Mouse (Mus musculus) lung, postnatal 0 days (tissue): ENCODE results near the gene Fshr. TPM values are rescaled to one million over a fixed set of nuclear protein-coding genes. Genes with fewer than 3 reads are reported as not detected.

Source experiments
- ATAC-seq: fragments of 200-750 bp; cut with Nextera tagmentation; 2 replicates; pipeline ENCODE4 v1.8.0; 2017; ENCODE audit warnings: moderate library complexity
- DNase-seq: peaks from one replicate; pipeline ENCODE4 v3.0.0-alpha.2; 2016; ENCODE audit warnings: low spot score
- H3K27ac ChIP-seq: fragments of 300-500 bp; sonication (generic); 2 replicates; pipeline ENCODE4 v1.5.1; 2014; ENCODE audit warnings: antibody characterized with exemption, mild to moderate bottlenecking, low read length, mixed read lengths
- H3K27me3 ChIP-seq: fragments of 300-500 bp; sonication (generic); replicated peaks from 2 replicates; pipeline ENCODE4 v1.6.1; 2014; ENCODE audit warnings: low read length, mixed read lengths; ENCODE audit not compliant: insufficient read depth
- H3K36me3 ChIP-seq: fragments of 300-500 bp; sonication (generic); 2 replicates; pipeline ENCODE4 v1.6.1; 2014; ENCODE audit warnings: low read length, mixed read lengths; ENCODE audit not compliant: insufficient read depth
- H3K4me1 ChIP-seq: fragments of 300-500 bp; sonication (generic); 2 replicates; pipeline ENCODE4 v1.6.1; 2014; ENCODE audit warnings: antibody characterized with exemption, low read depth, low read length, mixed read lengths; ENCODE audit not compliant: insufficient read depth
- H3K4me2 ChIP-seq: fragments of 300-500 bp; sonication (generic); replicated peaks from 2 replicates; pipeline ENCODE4 v1.6.1; 2014; ENCODE audit warnings: low read depth, mild to moderate bottlenecking, low read length, moderate library complexity, mixed read lengths
- H3K4me3 ChIP-seq: fragments of 300-500 bp; sonication (generic); 2 replicates; pipeline ENCODE4 v1.5.1; 2014; ENCODE audit warnings: low read depth, low read length
- H3K9ac ChIP-seq: fragments of 300-500 bp; sonication (generic); replicated peaks from 2 replicates; pipeline ENCODE4 v1.6.1; 2014; ENCODE audit warnings: low read depth, mild to moderate bottlenecking
- H3K9me3 ChIP-seq: fragments of 300-500 bp; sonication (generic); 2 replicates; pipeline ENCODE4 v1.6.1; 2016; ENCODE audit warnings: low read length, mixed read lengths
- CTCF ChIP-seq: IDR thresholded peaks from 2 replicates; pipeline ENCODE4 v1.5.1; 2016; ENCODE audit warnings: antibody characterized with exemption, mild to moderate bottlenecking
- EP300 ChIP-seq: IDR thresholded peaks from 2 replicates; pipeline ENCODE4 v1.6.1; 2016; ENCODE audit warnings: antibody characterized with exemption, mild to moderate bottlenecking, control low read depth
- WGBS: fragments of 180-500 bp; shearing (Covaris S2); extraction: QIAGEN DNeasy Blood & Tissue Kit; methylation state at CpG from one replicate; pipeline ENCODE4 v1.1.7; 2014; 5-methylcytosine and 5-hydroxymethylcytosine counted together
- polyA plus RNA-seq: library from polyadenylated mRNA; unstranded; fragments of >200 nt; fragmentation: Nextera tagmentation; extraction: Ambion mirVana; gene quantifications from 2 replicates; pipeline ENCODE4 v1.2.1, GENCODE M21; 2015

Gene Fshr
- polyA plus RNA-seq, 1 experiment from 2014 or later, result not detected

- ATAC-seq (no peak), DNase-seq (no peak)
- Histone ChIP-seq H3K36me3 (no peaks in the 10 kb centered on the region), H3K4me2 (no peak overlapping the region), H3K9ac (no peak overlapping the region), H3K27me3 (no peaks in the 10 kb centered on the region), H3K27ac (no peak overlapping the region), H3K4me3 (no peak overlapping the region), H3K4me1 (no peaks in the 10 kb centered on the region), H3K9me3 (no peaks in the 10 kb centered on the region)
- no peak for TF ChIP-seq CTCF
- TF ChIP-seq EP300, result no peak
- WGBS, result 43% methylated on average over 3 of the region's 3 CpGs
These were observed 154.5 kb downstream of the Fshr start for GRCm38 (mm10) chr17:89046016-89046415.

GRCm38 (mm10) chr17:89036723-89037122, 163.8 kb downstream of the Fshr start:
- no peak for TF ChIP-seq EP300
- TF ChIP-seq CTCF, result no peak
- Histone ChIP-seq H3K9me3 (no peaks in the 10 kb centered on the region), H3K36me3 (no peaks in the 10 kb centered on the region), H3K4me1 (no peaks in the 10 kb centered on the region), H3K9ac (no peak overlapping the region), H3K27ac (no peak overlapping the region), H3K27me3 (no peaks in the 10 kb centered on the region), H3K4me2 (no peak overlapping the region), H3K4me3 (no peak overlapping the region)
- WGBS, result 68% methylated on average over 5 of the region's 5 CpGs
- DNase-seq, result no peak
- no peak for ATAC-seq

GRCm38 (mm10) chr17:89036049-89036448, 164.4 kb downstream of the Fshr start:
- WGBS, result 95% methylated on average over 3 of the region's 3 CpGs
- H3K4me1 ChIP-seq, result no peaks in the 10 kb centered on the region
- no peak overlapping the region for H3K4me3 ChIP-seq
- no peaks in the 10 kb centered on the region for H3K9me3 ChIP-seq
- DNase-seq (no peak), ATAC-seq (no peak)
- H3K4me2 ChIP-seq, result no peak overlapping the region
- no peak for TF ChIP-seq CTCF
- TF ChIP-seq EP300, result no peak
- no peak overlapping the region for H3K27ac ChIP-seq
- H3K27me3 ChIP-seq, result no peaks in the 10 kb centered on the region
- no peak overlapping the region for H3K9ac ChIP-seq
- H3K36me3 ChIP-seq, result no peaks in the 10 kb centered on the region

GRCm38 (mm10) chr17:89034627-89035026, 165.8 kb downstream of the Fshr start:
- Histone ChIP-seq H3K27me3 (no peaks in the 10 kb centered on the region), H3K4me1 (no peaks in the 10 kb centered on the region), H3K27ac (no peak overlapping the region), H3K4me2 (no peak overlapping the region), H3K4me3 (no peak overlapping the region), H3K9ac (no peak overlapping the region), H3K9me3 (no peaks in the 10 kb centered on the region), H3K36me3 (no peaks in the 10 kb centered on the region)
- TF ChIP-seq CTCF (no peak), EP300 (no peak)
- no peak for ATAC-seq
- DNase-seq, result no peak

GRCm38 (mm10) chr17:89032981-89033380, 167.5 kb downstream of the Fshr start:
- Histone ChIP-seq H3K9me3 (no peaks in the 10 kb centered on the region), H3K27me3 (no peaks in the 10 kb centered on the region), H3K4me3 (no peak overlapping the region), H3K36me3 (no peaks in the 10 kb centered on the region), H3K4me2 (no peak overlapping the region), H3K9ac (no peak overlapping the region), H3K27ac (no peak overlapping the region), H3K4me1 (no peaks in the 10 kb centered on the region)
- WGBS, result 84% methylated on average over 2 of the region's 2 CpGs
- TF ChIP-seq CTCF (no peak), EP300 (no peak)
- DNase-seq (no peak), ATAC-seq (no peak)

- H3K9ac ChIP-seq, result no peak overlapping the region
- no peak for ATAC-seq
- H3K4me2 ChIP-seq, result no peak overlapping the region
- H3K4me1 ChIP-seq, result no peaks in the 10 kb centered on the region
- H3K4me3 ChIP-seq, result no peak overlapping the region
- 81% methylated on average over 2 of the region's 2 CpGs for WGBS
- H3K27me3 ChIP-seq, result no peaks in the 10 kb centered on the region
- no peaks in the 10 kb centered on the region for H3K36me3 ChIP-seq
- H3K27ac ChIP-seq, result no peak overlapping the region
- DNase-seq, result no peak
- TF ChIP-seq CTCF (no peak), EP300 (no peak)
- no peaks in the 10 kb centered on the region for H3K9me3 ChIP-seq
These were observed 181.0 kb downstream of the Fshr start for GRCm38 (mm10) chr17:89019518-89019917.

- WGBS, result 72% methylated on average over 4 of the region's 4 CpGs
- no peaks in the 10 kb centered on the region for H3K36me3 ChIP-seq
- H3K27ac ChIP-seq, result no peak overlapping the region
- no peak overlapping the region for H3K4me2 ChIP-seq
- H3K27me3 ChIP-seq, result no peaks in the 10 kb centered on the region
- ATAC-seq (no peak), DNase-seq (no peak)
- H3K4me3 ChIP-seq, result no peak overlapping the region
- no peaks in the 10 kb centered on the region for H3K4me1 ChIP-seq
- no peak overlapping the region for H3K9ac ChIP-seq
- TF ChIP-seq EP300 (no peak), CTCF (no peak)
- H3K9me3 ChIP-seq, result no peaks in the 10 kb centered on the region
These were observed 183.5 kb downstream of the Fshr start for GRCm38 (mm10) chr17:89017002-89017401.
